Mouse (Mus musculus): Measurements from ENCODE around the gene Nat8f5.
"Not testable (repeated sequence)": the region's sequence is repeated elsewhere in the genome, so short reads cannot be mapped to it uniquely, and the experiment has no call there.

Gene Nat8f5

GRCm38 (mm10) chr6:85836098-85836497 lies 15.3 kb upstream of the Nat8f5 start:
- not testable (repeated sequence) for DNase-seq (ENCODE audit: low spot score in 2 of 2)

GRCm38 (mm10) chr6:85835104-85835503 lies 14.3 kb upstream of the Nat8f5 start:
- not testable (repeated sequence) for DNase-seq (ENCODE audit: low spot score in 2 of 2)

GRCm38 (mm10) chr6:85834504-85835100 lies 13.8 kb upstream of the Nat8f5 start:
- DNase-seq (ENCODE audit: low spot score in 2 of 2) = not testable (repeated sequence)

GRCm38 (mm10) chr6:85831796-85832321 lies 11.1 kb upstream of the Nat8f5 start, which contains the start of gene Nat8:
Gene Nat8 (minus strand): TSS chr6:85832082.
- DNase-seq (ENCODE audit: low spot score in 2 of 2) = no peak

GRCm38 (mm10) chr6:85829462-85829861 lies 8.7 kb upstream of the Nat8f5 start:
- no peak for DNase-seq (ENCODE audit: low spot score in 2 of 2)

GRCm38 (mm10) chr6:85825886-85826285 lies 5.1 kb upstream of the Nat8f5 start:
- DNase-seq (ENCODE audit: low spot score in 2 of 2) = no peak

GRCm38 (mm10) chr6:85823382-85824090 lies 2.8 kb upstream of the Nat8f5 start:
- no peak for DNase-seq (ENCODE audit: low spot score in 2 of 2)

GRCm38 (mm10) chr6:85822286-85822685 lies 1.5 kb upstream of the Nat8f5 start:
- DNase-seq (ENCODE audit: low spot score in 2 of 2) = no peak

- no peak for DNase-seq (ENCODE audit: low spot score in 2 of 2)
These were observed 2.4 kb downstream of the Nat8f5 start for GRCm38 (mm10) chr6:85818338-85818737.

- no peak for DNase-seq (ENCODE audit: low spot score in 2 of 2)
These were observed 7.4 kb downstream of the Nat8f5 start for GRCm38 (mm10) chr6:85813339-85813738.

GRCm38 (mm10) chr6:85810942-85811537 lies 9.7 kb downstream of the Nat8f5 start:
- DNase-seq (ENCODE audit: low spot score in 2 of 2) = not testable (repeated sequence)

GRCm38 (mm10) chr6:85810514-85810913 lies 10.3 kb downstream of the Nat8f5 start:
- DNase-seq (ENCODE audit: low spot score in 2 of 2) = not testable (repeated sequence)

GRCm38 (mm10) chr6:85809784-85810183 lies 11.0 kb downstream of the Nat8f5 start:
- DNase-seq (ENCODE audit: low spot score in 2 of 2) = not testable (repeated sequence)

GRCm38 (mm10) chr6:85803180-85803579 lies 17.6 kb downstream of the Nat8f5 start:
- not testable (repeated sequence) for DNase-seq (ENCODE audit: low spot score in 2 of 2)
